Mouse (Mus musculus) midbrain, embryonic 15.5 days (tissue): ENCODE measurements at regions not wholly inside any gene's neighbourhood (a gene's known extent, or its start where the extent isn't known, plus 50 kb on each side); places are given as distances from the start of the nearest gene placed in this dataset.
A peak's percentile ranks its signal among the peaks of the same experiment; 100 is the strongest.

ENCODE experiments used
- ATAC-seq: fragments of 200-750 bp; cut with Nextera tagmentation; replicated peaks from 2 replicates; pipeline ENCODE4 v1.8.0; 2017; ENCODE audit warnings: moderate TSS enrichment
- H3K27ac ChIP-seq: fragments of 300-500 bp; sonication (generic); 2 replicates; pipeline ENCODE4 v1.5.1; 2015; ENCODE audit warnings: mild to moderate bottlenecking, inconsistent platforms
- H3K27me3 ChIP-seq: fragments of 300-500 bp; sonication (generic); replicated peaks from 2 replicates; pipeline ENCODE4 v1.6.1; 2015; ENCODE audit warnings: inconsistent platforms
- H3K36me3 ChIP-seq: fragments of 300-500 bp; sonication (generic); replicated peaks from 2 replicates; pipeline ENCODE4 v1.6.1; 2015; ENCODE audit warnings: inconsistent platforms
- H3K4me1 ChIP-seq: fragments of 300-500 bp; sonication (generic); 2 replicates; pipeline ENCODE4 v1.6.1; 2015; ENCODE audit warnings: inconsistent platforms
- H3K4me2 ChIP-seq: fragments of 300-500 bp; sonication (generic); 2 replicates; pipeline ENCODE4 v1.6.1; 2015; ENCODE audit warnings: inconsistent platforms, mild to moderate bottlenecking, moderate library complexity
- H3K4me3 ChIP-seq: fragments of 300-500 bp; sonication (generic); 2 replicates; pipeline ENCODE4 v1.5.1; 2015; ENCODE audit warnings: mild to moderate bottlenecking, inconsistent platforms
- H3K9ac ChIP-seq: fragments of 300-500 bp; sonication (generic); 2 replicates; pipeline ENCODE4 v1.6.1; 2015; ENCODE audit warnings: mild to moderate bottlenecking, inconsistent platforms
- H3K9me3 ChIP-seq: fragments of 300-500 bp; sonication (generic); 2 replicates; pipeline ENCODE4 v1.6.1; 2016; ENCODE audit warnings: inconsistent platforms
- WGBS: fragments of 180-500 bp; shearing (Covaris S2); methylation state at CpG from one replicate; pipeline ENCODE4 v1.1.7; 2015; ENCODE audit warnings: mixed read lengths; 5-methylcytosine and 5-hydroxymethylcytosine counted together

DNA sequence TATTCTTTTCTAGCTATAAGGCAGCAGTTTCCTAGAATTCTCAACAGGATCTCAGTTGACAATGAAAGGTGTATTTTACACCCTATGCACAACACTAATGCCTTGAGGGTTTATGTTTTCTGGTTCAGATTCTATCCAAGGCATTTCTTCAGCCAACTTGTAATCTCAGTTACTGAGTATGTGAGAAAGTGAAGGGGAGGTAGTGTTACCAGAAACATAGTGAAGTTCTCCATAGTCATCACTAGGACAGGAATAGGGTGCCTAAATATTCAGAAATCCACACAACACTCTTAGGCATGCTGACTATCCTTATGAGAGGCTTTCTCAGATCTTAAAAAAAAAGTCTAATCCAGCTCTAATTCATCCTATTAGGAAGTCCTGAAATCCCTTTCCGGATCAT, 1228.2 kb upstream of the Cntnap5a start:
- Histone ChIP-seq H3K27me3 (no peaks in the 10 kb centered on the region), H3K9me3 (no peaks in the 10 kb centered on the region), H3K36me3 (no peaks in the 10 kb centered on the region), H3K27ac (no peak overlapping the region), H3K4me2 (no peak overlapping the region), H3K4me1 (no peaks in the 10 kb centered on the region), H3K9ac (no peak overlapping the region), H3K4me3 (no peak overlapping the region)
- ATAC-seq: no peak
- WGBS: 86% methylated on average over 1 of the region's 1 CpGs

DNA sequence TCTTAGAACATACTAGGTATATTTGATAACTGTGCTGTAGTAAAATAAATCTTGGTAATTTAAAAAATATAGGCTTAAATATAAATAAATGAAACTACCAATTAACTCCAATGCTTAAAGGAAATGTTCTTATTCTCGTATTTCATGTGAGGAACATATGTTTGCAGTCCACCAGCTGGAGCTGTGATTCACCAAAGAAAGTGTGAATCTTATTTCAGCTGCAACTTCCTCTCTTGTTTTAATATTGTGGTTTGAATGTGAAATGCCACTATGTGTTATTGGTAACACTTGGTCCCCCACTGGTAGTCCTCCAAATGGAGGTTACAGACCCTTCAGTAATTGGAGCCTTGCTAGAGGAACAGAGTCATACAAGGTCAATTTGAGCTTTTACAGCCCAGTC, 1188.1 kb upstream of the Cntnap5a start:
- WGBS: 69% methylated on average over 1 of the region's 1 CpGs
- H3K36me3 ChIP-seq: no peaks in the 10 kb centered on the region

DNA sequence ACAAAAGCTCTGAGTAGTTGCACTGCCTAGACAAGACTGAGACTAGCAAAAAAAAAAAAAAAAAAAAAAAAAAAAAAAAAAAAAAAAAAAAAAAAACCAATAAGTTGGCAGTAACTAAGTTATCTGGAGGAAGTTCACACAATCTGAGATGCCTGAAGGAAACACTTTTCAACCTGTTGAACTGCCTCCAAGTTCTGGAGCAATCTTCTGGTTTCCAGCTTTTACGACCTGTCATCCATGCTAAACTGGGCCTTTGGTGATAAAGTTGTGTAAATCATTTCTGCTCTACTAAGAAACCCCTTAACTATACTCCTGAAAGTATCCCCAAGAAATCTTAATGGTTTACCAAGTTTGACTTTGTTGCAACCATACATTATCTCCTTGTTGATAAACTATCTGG, 1168.8 kb upstream of the Cntnap5a start:
- Histone ChIP-seq H3K4me2 (no peak overlapping the region), H3K9ac (no peak overlapping the region), H3K27me3 (no peaks in the 10 kb centered on the region), H3K36me3 (no peaks in the 10 kb centered on the region), H3K9me3 (no peaks in the 10 kb centered on the region), H3K27ac (no peak overlapping the region), H3K4me3 (no peak overlapping the region), H3K4me1 (no peaks in the 10 kb centered on the region)
- WGBS: 96% methylated on average over 1 of the region's 1 CpGs
- ATAC-seq: no peak

More for the DNA sequence above, 1188.1 kb upstream of the Cntnap5a start:
- H3K9ac ChIP-seq: no peak overlapping the region
- H3K27ac ChIP-seq: no peak overlapping the region
- no peaks in the 10 kb centered on the region for H3K4me1 ChIP-seq
- no peaks in the 10 kb centered on the region for H3K27me3 ChIP-seq
- H3K9me3 ChIP-seq: no peaks in the 10 kb centered on the region
- no peak for ATAC-seq
- no peak overlapping the region for H3K4me3 ChIP-seq
- H3K4me2 ChIP-seq: no peak overlapping the region

DNA sequence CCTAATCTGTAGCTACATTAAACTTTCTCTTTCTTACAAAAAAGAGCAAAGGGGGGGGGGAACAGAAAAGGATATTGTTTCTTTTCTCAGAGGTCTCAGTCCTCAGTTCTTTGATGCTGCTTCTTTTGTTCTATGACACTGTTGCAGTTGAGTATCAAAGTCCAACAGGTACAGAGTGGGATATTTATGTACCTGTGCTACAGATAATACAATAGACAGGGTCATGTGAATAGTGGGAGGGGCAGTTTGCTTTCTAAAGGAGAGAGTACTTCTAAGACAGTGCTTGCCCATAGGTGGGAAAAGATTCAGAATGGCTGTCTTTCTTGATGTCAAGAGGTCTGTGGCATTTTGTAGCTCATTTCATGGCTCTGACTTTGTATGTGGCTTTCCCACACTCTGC, 1164.7 kb upstream of the Cntnap5a start:
- H3K36me3 ChIP-seq: no peaks in the 10 kb centered on the region
- H3K9me3 ChIP-seq: no peaks in the 10 kb centered on the region
- no peak overlapping the region for H3K4me2 ChIP-seq
- no peak overlapping the region for H3K9ac ChIP-seq
- no peak overlapping the region for H3K4me3 ChIP-seq
- no peaks in the 10 kb centered on the region for H3K27me3 ChIP-seq
- ATAC-seq: no peak
- H3K27ac ChIP-seq: no peak overlapping the region
- H3K4me1 ChIP-seq: no peaks in the 10 kb centered on the region

DNA sequence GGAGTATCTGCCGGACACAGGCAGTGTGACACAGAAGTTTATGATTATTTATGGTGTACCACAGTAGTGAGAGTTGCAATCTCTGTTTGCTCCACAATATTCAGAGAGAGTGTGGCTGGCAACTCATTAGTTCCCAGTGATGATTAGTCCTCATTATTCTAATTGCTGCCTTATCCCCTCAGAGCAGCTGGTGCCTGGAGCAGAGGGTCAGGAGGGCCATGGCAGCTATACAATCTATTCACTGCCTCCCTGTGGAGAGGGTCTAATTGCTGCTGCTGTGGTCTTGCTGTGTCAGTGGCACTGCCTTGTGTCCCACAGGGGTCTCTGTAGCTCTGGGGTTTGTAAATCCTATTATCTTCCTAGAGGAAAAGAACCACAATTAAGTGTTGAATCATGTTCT, 1156.0 kb upstream of the Cntnap5a start:
- Histone ChIP-seq H3K9me3 (no peaks in the 10 kb centered on the region), H3K9ac (no peak overlapping the region), H3K4me3 (no peak overlapping the region), H3K36me3 (no peaks in the 10 kb centered on the region), H3K27me3 (no peaks in the 10 kb centered on the region), H3K4me2 (no peak overlapping the region), H3K4me1 (no peaks in the 10 kb centered on the region), H3K27ac (no peak overlapping the region)
- ATAC-seq: peak; percentile 90
- 25% methylated on average over 1 of the region's 1 CpGs for WGBS

DNA sequence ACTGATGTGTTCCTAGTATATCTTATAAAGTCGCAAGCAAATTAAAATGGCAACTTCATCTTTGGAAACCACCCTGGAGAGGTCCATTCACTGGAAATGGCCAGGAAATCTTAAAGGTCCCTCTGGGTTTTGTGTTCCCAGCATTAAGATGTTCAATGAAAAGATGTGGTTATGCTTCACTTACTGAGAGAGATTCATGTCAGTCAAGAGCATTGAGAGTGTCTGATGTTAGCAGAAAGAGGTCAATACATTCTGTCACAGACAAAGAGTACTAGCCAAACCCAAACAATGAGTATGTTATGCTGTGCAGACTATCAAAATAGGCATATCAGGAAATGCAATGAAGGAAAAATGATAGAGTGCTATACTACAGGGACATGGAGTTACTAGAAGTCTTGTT, 1150.7 kb upstream of the Cntnap5a start:
- no peak overlapping the region for H3K4me3 ChIP-seq
- H3K4me1 ChIP-seq: no peaks in the 10 kb centered on the region
- no peaks in the 10 kb centered on the region for H3K27me3 ChIP-seq
- no peak overlapping the region for H3K4me2 ChIP-seq
- 70% methylated on average over 1 of the region's 1 CpGs for WGBS
- no peaks in the 10 kb centered on the region for H3K36me3 ChIP-seq
- no peak overlapping the region for H3K9ac ChIP-seq
- H3K27ac ChIP-seq: no peak overlapping the region
- no peak for ATAC-seq
- H3K9me3 ChIP-seq: no peaks in the 10 kb centered on the region

DNA sequence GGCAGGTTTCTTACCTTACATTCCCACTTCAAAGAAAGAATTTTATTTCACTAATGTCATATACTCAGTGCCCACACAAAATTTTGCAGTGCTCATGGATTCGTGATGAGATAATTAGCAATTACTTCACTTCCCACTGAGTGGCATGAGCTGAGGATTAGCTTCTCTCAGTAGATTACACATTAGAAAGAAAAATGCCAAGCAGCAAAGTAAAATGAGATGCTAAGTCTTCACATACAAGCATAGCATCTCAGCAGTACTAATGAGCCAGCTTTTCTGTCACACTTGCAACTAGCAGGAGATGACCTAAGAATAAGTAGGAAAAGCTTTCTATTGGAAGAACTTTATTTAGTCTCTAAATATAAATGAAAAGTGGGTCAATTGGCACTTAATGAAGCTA, 1137.6 kb upstream of the Cntnap5a start:
- no peak overlapping the region for H3K4me2 ChIP-seq
- no peaks in the 10 kb centered on the region for H3K27me3 ChIP-seq
- no peak for ATAC-seq
- H3K4me3 ChIP-seq: no peak overlapping the region
- H3K4me1 ChIP-seq: no peaks in the 10 kb centered on the region
- no peak overlapping the region for H3K27ac ChIP-seq
- no peaks in the 10 kb centered on the region for H3K36me3 ChIP-seq
- no peaks in the 10 kb centered on the region for H3K9me3 ChIP-seq
- H3K9ac ChIP-seq: no peak overlapping the region
- WGBS: 40% methylated on average over 1 of the region's 1 CpGs

DNA sequence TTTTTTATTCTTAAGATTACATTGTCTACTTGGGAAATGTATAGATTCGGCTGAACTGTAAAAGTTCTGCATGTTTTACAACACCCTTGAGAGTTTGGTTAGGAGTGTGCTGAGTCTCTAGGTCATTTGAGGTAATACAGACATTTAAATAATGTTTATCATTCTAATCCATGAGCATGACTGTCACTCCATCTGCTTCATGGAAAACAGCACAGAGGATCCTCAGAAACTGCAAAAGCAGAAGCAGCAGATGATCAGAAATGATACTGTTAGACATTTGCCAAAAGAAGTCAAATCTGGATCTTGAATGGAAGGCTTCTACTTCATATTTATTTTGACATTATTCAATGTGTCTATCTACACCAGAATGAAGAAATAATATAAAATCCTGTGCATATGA, 1131.8 kb upstream of the Cntnap5a start:
- Histone ChIP-seq H3K4me1 (no peaks in the 10 kb centered on the region), H3K36me3 (no peaks in the 10 kb centered on the region), H3K27me3 (no peaks in the 10 kb centered on the region), H3K9ac (no peak overlapping the region), H3K4me3 (no peak overlapping the region), H3K4me2 (no peak overlapping the region), H3K9me3 (no peaks in the 10 kb centered on the region), H3K27ac (no peak overlapping the region)
- no peak for ATAC-seq
- WGBS: 86% methylated on average over 1 of the region's 1 CpGs

DNA sequence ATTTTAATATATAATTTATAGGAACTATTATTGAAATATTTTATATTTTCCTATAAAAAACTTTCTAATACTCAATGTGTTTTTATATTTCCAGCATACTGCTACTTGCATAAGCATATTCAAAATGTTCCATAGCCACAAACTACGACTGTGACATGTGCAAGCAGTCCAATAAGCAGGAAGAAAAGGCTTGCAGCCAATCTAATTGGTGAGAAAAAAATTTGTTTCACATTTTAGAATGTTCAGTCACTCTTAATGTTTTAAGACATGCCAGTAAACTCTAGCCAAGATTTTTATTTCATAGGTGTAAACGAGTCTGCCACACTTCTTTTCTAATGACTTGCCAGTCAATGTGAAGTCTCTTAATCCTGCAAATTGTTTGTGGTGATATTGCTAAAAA, 1130.1 kb upstream of the Cntnap5a start:
- WGBS: 78% methylated on average over 2 of the region's 2 CpGs
- H3K4me2 ChIP-seq: no peak overlapping the region
- ATAC-seq: no peak

More for the DNA sequence above, 1130.1 kb upstream of the Cntnap5a start:
- Histone ChIP-seq H3K9ac (no peak overlapping the region), H3K4me1 (no peaks in the 10 kb centered on the region), H3K27ac (no peak overlapping the region), H3K27me3 (no peaks in the 10 kb centered on the region), H3K36me3 (no peaks in the 10 kb centered on the region), H3K9me3 (no peaks in the 10 kb centered on the region), H3K4me3 (no peak overlapping the region)
